Mouse (Mus musculus) CD4-positive, CD25-positive, alpha-beta regulatory T cell (primary cell): ENCODE results near the gene Mmp21. TPM values are rescaled to one million over a fixed set of nuclear protein-coding genes. Genes with fewer than 3 reads are reported as not detected.

Experiments used
- polyA plus RNA-seq: library from polyadenylated mRNA; unstranded; fragments of 100-300 nt; shearing (Covaris generic); gene quantifications from one replicate; pipeline ENCODE4 v1.2.1, GENCODE M21; 2017

The Mmp21 gene
- polyA plus RNA-seq = 0.25 TPM

GRCm38 (mm10) chr7:133679961-133680360 is at the start of gene Mmp21:
Gene Mmp21, minus strand, starts transcription at chr7:133680061.

DNA sequence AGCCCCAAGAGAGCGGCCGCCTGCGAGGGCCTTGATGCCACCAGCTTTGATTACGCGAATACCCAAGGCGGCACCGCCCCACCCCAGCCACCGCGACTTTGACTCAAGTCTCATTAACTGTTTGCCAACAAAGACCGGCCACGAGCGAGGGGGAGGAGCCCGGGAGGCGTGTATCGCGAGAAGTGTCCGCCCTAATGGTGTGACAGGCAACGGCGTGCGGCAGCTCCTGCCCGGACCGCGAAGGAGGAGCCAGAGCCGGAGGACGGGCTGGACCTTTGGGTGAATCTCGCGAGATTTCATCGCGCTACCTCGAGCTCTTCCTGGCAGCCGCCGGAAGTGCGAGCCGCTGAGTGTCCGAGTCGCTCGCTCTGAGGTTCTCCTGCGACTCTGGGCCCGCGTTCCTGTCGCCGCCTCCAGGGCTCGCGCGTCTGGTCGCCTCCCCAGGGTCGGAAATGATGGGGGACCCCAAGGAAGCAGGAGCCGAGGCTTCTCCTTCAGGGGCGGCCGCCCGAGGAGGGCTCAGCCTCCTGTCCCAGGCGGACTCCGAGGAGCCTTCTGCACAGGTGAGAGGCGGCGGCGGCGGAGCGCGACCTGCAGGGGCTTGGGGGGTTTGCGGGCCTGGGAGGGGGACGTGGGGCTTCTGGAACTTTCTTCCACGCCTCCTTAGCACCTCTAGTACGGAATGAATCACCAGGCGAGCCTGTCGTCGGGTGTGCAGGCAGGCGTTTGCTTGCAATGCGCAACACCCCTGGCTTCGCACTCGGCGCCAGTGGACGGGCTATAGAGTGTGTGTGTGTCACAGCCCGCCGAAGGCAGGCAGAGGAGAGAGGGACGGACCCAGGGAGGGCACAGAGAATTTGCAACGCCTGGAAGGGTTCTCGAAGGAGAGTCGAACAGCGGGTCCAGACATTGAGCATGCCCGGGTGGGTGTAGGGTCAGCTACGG is 42.2 kb downstream of the Mmp21 start, which contains the start of gene Edrf1:
TSS of gene Edrf1 (plus strand) at position 183 of the 945 bp plus-strand sequence.

Other genes starting within 250 kb of the Mmp21 start
- not detected for gene Tex36, start 77.9 kb downstream of the Mmp21 start, polyA plus RNA-seq
- 30.7 TPM for gene Edrf1, start 42.5 kb downstream of the Mmp21 start, polyA plus RNA-seq
- 171 TPM for gene Bccip, start 29.3 kb upstream of the Mmp21 start, polyA plus RNA-seq
- 41.1 TPM for gene Uros, start 30.0 kb upstream of the Mmp21 start, polyA plus RNA-seq
- gene Fank1, start 96.8 kb upstream of the Mmp21 start, polyA plus RNA-seq = not detected
- 26.1 TPM for gene Dhx32, start 102.7 kb upstream of the Mmp21 start, polyA plus RNA-seq